Mouse (Mus musculus): Measurements from ENCODE around the gene Gm20388.
"Not testable (repeated sequence)": the region's sequence is repeated elsewhere in the genome, so short reads cannot be mapped to it uniquely, and the experiment has no call there.

The Gm20388 gene

DNA sequence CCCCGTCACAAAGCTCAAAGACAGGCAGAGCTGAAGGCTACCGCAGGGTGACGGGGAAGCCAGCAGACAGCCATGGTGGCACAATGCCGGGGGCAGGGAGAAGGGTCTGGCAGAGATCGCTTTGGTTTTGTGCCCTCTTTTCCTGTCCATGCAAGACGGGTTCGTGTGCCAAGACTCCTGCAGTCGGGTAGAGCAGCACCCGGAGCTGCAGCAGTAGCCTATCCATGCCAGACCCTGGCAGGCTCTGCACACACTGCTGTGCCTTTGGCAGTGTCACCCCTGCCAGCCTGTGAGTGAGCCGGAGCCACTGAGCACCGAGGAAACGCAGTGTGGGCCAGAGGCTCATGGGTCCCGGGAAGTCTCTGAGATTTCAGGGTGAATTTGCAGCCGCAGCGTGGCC lies 1363.0 kb downstream of the Gm20388 start:
- no peak for DNase-seq (ENCODE audit: low spot score in 2 of 2)

DNA sequence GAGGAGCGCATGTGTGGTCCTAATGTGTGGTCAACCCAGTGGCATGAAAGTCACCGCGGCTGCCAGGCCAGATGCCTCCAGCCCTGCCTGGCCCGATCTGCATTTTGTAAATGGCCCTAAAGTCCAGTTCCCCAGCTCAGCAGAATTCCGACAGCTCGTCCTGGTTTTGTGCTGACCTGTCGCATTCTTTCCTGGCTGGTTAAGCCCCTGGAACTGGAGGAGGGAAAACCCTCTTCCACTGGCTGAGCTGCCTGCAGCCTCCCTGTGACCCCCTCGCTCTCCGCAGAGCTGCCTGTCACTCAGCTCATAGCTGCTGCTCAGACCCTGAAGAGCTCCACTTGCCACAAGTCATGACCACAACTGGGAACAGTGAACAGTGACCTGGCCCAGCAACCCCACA lies 1369.8 kb downstream of the Gm20388 start:
- DNase-seq (ENCODE audit: low spot score in 2 of 2), result no peak

GRCm38 (mm10) chr8:121289346-121289745 lies 1378.7 kb downstream of the Gm20388 start:
- no peak for DNase-seq (ENCODE audit: low spot score in 2 of 2)

- no peak for DNase-seq (ENCODE audit: low spot score in 2 of 2)
Measured at GRCm38 (mm10) chr8:121290547-121290946, 1379.9 kb downstream of the Gm20388 start.

DNA sequence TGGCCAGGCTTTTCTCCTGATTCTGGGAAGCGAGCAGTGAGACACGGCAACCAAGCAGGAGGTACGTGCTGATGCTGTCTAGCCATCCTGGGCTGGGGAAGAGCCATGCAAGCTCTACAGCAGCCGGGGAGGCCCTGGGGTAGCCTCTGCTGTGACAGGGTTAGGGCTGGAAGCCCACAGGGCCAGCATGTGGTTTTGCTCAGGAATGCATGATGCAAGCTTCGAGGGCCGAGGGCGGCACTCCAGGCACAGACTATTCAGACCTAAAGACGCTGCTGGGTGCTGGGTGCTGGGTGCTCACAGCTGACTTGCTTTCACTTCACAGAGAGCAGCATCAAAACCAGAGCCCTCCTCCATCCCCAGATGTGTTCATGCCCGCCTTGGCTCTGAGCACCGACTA lies 1382.8 kb downstream of the Gm20388 start:
- DNase-seq (ENCODE audit: low spot score in 2 of 2), result no peak

DNA sequence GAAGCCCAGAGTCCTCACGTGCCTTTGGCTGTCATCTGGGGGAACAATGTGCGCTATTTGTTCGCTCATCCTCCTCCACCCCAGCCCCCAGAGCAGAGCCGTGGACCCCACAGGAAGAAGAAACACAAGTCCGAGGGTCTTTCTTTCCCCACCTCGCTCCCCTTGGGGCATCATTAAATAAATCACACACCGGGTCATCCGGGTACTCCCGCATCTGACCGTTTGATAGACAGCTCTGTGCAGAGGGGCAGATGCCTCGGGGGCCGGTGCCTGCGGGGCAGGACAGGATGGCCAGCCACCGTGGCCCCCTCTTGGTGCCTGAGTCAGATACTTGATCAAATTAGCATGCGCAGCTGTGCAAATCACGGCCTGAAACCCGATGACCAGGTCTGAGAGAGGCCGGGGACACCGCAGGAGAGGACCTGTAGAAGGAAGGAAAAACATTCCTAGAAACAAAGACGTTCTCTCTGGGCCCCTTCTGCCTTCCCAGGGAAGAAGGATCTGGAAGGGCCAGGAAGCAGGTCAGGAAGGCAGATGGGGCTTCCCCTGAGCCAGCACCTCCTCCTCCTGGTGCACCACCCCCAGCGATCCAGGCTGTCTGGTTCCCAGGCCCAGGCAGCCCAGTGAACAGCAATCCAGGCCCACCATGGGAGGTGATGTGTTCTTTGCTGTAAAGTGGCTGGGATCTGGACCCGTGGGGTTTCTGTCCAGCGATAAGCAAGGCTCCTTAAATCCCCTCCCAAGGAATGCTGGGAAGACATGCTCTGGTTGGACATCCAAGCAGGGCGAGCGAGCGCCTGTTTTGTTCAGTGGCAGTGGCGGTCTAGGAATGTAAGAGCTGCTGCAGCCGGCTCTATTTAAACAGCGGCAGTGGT lies 1383.8 kb downstream of the Gm20388 start:
- no peak for DNase-seq (ENCODE audit: low spot score in 2 of 2)

DNA sequence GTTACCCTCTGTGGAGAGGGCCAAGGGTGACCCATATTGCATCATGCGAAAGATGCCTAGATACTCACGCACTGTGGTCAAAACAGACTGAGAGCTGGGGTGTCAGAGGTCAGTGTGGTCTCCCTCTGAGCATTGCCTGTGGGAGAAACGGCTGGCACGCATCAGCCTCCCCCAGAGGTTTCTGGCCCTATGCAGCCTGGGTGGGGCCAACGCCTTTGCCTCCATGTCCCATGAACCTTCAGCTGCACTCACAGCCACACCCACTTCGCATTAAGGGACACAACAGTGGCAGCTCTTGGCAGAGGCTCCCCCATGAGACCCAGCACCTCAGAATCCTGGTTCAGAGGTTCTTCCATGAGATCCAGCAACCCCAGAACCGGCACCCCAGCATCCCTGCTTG lies 1385.4 kb downstream of the Gm20388 start:
- no peak for DNase-seq (ENCODE audit: low spot score in 2 of 2)

- DNase-seq (ENCODE audit: low spot score in 2 of 2), result peak in 1 of 2 experiments; percentile 23
Measured at GRCm38 (mm10) chr8:121296597-121296996, 1386.0 kb downstream of the Gm20388 start.

GRCm38 (mm10) chr8:121297299-121297698 lies 1386.7 kb downstream of the Gm20388 start:
- DNase-seq (ENCODE audit: low spot score in 2 of 2), result no peak

GRCm38 (mm10) chr8:121300066-121300465 lies 1389.4 kb downstream of the Gm20388 start:
- no peak for DNase-seq (ENCODE audit: low spot score in 2 of 2)

- DNase-seq (ENCODE audit: low spot score in 2 of 2), result no peak
Measured at GRCm38 (mm10) chr8:121300501-121301411, 1390.1 kb downstream of the Gm20388 start.

DNA sequence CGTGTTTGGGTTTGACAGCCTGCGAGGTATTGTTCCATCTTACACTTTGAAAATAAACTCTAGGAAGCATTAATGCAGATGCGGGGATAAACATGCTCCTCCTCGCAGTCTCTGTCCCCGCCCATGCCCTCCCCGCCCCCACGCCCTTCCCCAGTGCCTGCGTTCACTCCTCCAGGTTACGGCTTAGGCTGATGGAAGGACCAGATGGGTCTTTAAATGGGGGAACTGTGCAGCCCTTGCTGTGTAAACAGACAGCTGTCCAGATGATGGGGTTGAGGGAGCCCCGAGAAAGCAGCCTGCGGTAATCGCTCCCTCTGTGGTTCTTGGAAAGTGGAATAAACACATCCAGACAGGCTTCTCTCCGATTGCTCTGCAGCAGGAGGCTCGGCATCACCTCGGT lies 1390.8 kb downstream of the Gm20388 start:
- DNase-seq (ENCODE audit: low spot score in 2 of 2), result no peak

GRCm38 (mm10) chr8:121301978-121302649 lies 1391.5 kb downstream of the Gm20388 start:
- DNase-seq (ENCODE audit: low spot score in 2 of 2), result no peak

DNA sequence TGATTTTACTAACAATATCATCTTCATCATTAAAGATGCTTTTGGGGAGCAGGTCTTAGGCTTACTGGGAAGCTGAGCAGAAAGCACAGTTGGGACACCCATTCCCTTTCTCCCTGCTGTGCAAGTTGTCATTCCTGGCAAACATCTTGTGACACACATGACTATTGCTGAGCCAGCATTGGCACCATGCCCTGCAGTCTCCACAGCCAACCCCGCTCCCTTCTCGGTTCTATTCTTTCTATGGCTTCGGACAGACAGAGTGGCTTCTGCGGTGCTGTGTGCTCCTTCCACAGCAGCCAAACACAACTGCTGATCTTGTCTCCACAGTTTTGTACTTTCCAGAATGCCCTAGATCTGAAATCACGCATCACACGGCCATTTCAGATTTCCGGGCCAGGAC lies 1397.1 kb downstream of the Gm20388 start:
- peak in 1 of 2 experiments; percentile 16 for DNase-seq (ENCODE audit: low spot score in 2 of 2)

DNA sequence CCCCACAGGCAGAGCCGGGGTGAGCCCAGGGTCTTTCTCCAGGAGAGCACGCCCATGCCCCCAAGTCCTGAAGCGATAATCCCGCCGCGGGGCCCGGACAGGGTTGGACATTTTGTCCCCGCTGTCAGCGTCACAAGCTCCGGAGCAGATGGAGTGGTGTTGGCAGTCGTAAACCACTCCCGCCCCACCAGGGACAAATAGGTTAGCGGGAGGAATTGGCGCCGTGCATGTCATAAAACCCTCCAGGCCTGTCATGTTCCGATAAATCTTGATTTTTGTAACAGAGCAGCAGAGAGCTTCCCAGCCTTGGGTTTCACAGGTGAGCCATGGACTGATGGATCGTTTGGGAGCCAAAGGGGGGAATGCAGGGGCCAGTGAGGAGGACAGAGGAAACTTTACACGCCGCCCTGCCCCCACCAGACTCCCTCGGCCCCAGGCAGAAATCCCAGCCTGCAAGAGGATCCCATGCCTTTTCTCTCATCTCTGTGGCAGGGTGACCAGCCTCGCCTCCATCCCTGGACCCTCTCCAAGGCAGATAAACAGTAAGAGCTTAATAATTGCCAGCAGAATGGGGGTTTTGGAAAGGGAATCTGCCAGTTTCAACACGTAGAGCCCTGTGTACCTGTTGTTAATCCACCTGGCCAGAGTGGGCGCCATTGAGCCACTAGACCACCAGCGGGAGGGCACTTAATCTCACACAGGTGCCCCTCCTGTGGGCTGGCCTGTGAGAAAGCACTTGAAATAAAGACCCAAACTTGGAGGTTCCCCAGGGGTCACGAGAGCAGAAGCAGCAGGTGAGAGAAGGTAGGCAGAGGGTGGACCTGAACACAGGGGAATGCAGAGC lies 1400.6 kb downstream of the Gm20388 start:
- DNase-seq (ENCODE audit: low spot score in 2 of 2), result no peak

- no peak for DNase-seq (ENCODE audit: low spot score in 2 of 2)
Measured at GRCm38 (mm10) chr8:121313458-121313857, 1402.8 kb downstream of the Gm20388 start.

DNA sequence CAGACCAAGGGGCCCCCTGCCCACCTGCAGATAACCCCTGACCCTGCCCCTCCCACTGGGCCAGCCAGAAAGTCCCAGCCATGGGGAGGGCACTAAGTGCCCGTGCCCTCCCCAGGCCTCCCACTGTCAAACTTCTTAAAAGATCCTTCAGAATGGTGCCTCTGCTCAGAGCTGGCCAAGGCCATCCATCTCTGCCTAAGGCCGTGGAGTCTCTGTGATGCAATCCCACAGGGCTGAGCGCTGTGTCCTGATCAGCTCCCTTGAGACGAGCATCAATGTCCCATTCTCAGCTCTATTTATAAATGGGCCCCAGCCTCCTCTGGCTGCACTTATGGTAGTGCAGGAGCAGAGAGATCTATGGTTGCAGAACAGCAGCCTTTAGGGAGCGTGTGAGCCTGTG lies 1403.4 kb downstream of the Gm20388 start:
- DNase-seq (ENCODE audit: low spot score in 2 of 2), result no peak

DNA sequence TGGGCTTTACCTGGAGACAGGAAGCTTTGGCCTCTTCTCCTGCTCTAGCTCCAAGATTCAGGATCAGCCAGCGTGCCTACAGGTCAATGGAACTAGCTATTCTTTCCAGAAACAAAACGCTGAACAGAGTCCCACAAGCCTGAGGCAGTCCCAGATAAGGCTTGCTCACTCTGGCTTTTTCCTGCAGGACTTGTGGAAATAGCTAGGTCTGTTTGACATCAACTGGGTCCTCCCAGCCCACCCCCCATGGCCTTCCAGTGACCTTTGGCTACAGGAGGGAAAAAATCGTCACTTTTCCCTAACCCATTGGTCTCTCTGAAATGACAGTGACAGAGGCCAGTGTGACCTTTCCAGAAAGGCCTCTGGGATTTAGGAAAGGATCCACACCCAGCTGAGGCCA lies 1404.9 kb downstream of the Gm20388 start:
- DNase-seq (ENCODE audit: low spot score in 2 of 2), result no peak

- DNase-seq (ENCODE audit: low spot score in 2 of 2), result no peak
Measured at GRCm38 (mm10) chr8:121316009-121316408, 1405.4 kb downstream of the Gm20388 start.

DNA sequence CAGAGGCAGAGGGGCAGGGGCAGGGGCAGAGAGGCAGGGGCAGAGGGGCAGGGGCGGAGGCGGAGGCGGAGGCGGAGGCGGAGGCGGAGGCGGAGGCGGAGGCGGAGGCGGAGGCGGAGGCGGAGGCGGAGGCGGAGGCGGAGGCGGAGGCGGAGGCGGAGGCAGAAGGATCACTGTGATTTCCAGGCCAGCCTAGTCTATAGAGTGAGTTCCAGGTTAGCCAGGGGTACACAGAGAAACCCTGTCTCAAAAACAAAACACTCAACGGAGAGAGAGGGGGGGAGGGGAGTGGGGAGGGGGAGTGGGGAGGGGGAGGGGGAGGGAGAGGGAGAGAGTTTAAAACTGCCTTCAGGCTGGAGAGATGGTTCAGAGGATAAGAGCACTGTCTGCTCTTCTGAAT lies 1408.1 kb downstream of the Gm20388 start:
- DNase-seq (ENCODE audit: low spot score in 2 of 2), result not testable (repeated sequence)

GRCm38 (mm10) chr8:121319491-121319890 lies 1408.8 kb downstream of the Gm20388 start:
- DNase-seq (ENCODE audit: low spot score in 2 of 2), result no peak

All from left cerebral cortex, adult 9 months (tissue).